Mouse (Mus musculus): ENCODE measurements around the gene Mycl. TPM values are rescaled to one million over a fixed set of nuclear protein-coding genes. Genes with fewer than 3 reads are reported as not detected.

Mycl gene
- polyA plus RNA-seq, 1 experiment from 2014 or later = 101 TPM

GRCm38 (mm10) chr4:123014501-123015282 is 19.2 kb downstream of the Mycl start:
- H3K4me2 ChIP-seq (ENCODE audit: low read depth) = peak overlapping the region; percentile 3; the same call in 1 of the 2 replicates
- H3K4me1 ChIP-seq (ENCODE audit: control insufficient read depth, insufficient read depth, low read length) = peaks cover 36% of the 10 kb centered on the region
- no peak overlapping the region for H3K4me3 ChIP-seq (ENCODE audit: low read depth, low read length)
- WGBS = 31% methylated on average over 7 of the region's 7 CpGs
- H3K27me3 ChIP-seq (ENCODE audit: control insufficient read depth, insufficient read depth, low read length) = no peaks in the 10 kb centered on the region
- peak; percentile 12 for ATAC-seq (ENCODE audit: insufficient read depth, low FRiP score, low TSS enrichment)
- H3K9ac ChIP-seq (ENCODE audit: low read length) = peak overlapping the region; percentile 1; the same call in 1 of the 2 replicates
- no peaks in the 10 kb centered on the region for H3K36me3 ChIP-seq (ENCODE audit: control insufficient read depth, insufficient read depth, low read length)
- H3K27ac ChIP-seq (ENCODE audit: low read depth, low read length) = peak overlapping the region; percentile 89
- DNase-seq (ENCODE audit: low spot score) = peak; percentile 31
- no peaks in the 10 kb centered on the region for H3K9me3 ChIP-seq (ENCODE audit: control insufficient read depth, low read length)

GRCm38 (mm10) chr4:123016451-123016957 is 21.1 kb downstream of the Mycl start, which contains the start of gene Trit1:
Gene Trit1, plus strand, starts transcription at chr4:123016597.
- under 1% methylated on average over 34 of the region's 34 CpGs for WGBS
- no peaks in the 10 kb centered on the region for H3K36me3 ChIP-seq (ENCODE audit: control insufficient read depth, insufficient read depth, low read length)
- H3K27ac ChIP-seq (ENCODE audit: low read depth, low read length) = peak within 1 kb of the TSS; percentile 89
- H3K4me2 ChIP-seq (ENCODE audit: low read depth) = peak within 1 kb of the TSS; percentile 76
- peaks cover 36% of the 10 kb centered on the region for H3K4me1 ChIP-seq (ENCODE audit: control insufficient read depth, insufficient read depth, low read length)
- no peaks in the 10 kb centered on the region for H3K27me3 ChIP-seq (ENCODE audit: control insufficient read depth, insufficient read depth, low read length)
- ATAC-seq (ENCODE audit: insufficient read depth, low FRiP score, low TSS enrichment) (peak; percentile 77), DNase-seq (ENCODE audit: low spot score) (peak; percentile 96)
- H3K9me3 ChIP-seq (ENCODE audit: control insufficient read depth, low read length) = no peaks in the 10 kb centered on the region
- peak within 1 kb of the TSS; percentile 81 for H3K9ac ChIP-seq (ENCODE audit: low read length)
- peak within 1 kb of the TSS; percentile 76 for H3K4me3 ChIP-seq (ENCODE audit: low read depth, low read length)

DNA sequence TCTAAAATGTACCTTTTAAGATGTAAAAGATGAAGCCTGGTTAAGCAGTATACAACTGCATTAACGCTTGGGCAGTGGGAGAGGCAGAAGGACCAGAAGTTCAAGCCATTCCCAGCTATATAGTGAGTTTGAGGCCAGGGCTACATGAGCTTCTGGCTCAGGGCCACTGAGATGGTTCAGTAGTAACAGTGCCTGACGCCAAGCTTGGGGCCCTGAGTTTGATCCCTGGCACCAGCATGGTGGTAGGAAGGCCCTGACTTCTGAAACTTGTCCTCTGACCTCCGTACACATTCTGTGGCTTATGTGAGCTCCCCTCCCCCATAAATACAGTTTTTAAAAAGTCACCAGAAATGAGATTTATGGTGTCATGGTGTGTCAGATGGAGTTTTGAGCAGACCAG is 26.1 kb downstream of the Mycl start:
- WGBS = 91% methylated on average over 3 of the region's 3 CpGs
- no peak overlapping the region for H3K27ac ChIP-seq (ENCODE audit: low read depth, low read length)
- no peaks in the 10 kb centered on the region for H3K27me3 ChIP-seq (ENCODE audit: control insufficient read depth, insufficient read depth, low read length)

GRCm38 (mm10) chr4:123022896-123023295 is 27.4 kb downstream of the Mycl start:
- 100% methylated on average over 1 of the region's 1 CpGs for WGBS

More for the DNA sequence above, 26.1 kb downstream of the Mycl start:
- no peak overlapping the region for H3K4me3 ChIP-seq (ENCODE audit: low read depth, low read length)
- no peak overlapping the region for H3K9ac ChIP-seq (ENCODE audit: low read length)
- H3K4me2 ChIP-seq (ENCODE audit: low read depth) = no peak overlapping the region
- no peaks in the 10 kb centered on the region; the same call in 1 of the 2 replicates for H3K36me3 ChIP-seq (ENCODE audit: control insufficient read depth, insufficient read depth, low read length)
- H3K9me3 ChIP-seq (ENCODE audit: control insufficient read depth, low read length) = no peaks in the 10 kb centered on the region
- peaks cover 13% of the 10 kb centered on the region for H3K4me1 ChIP-seq (ENCODE audit: control insufficient read depth, insufficient read depth, low read length)
- ATAC-seq (ENCODE audit: insufficient read depth, low FRiP score, low TSS enrichment) = no peak
- no peak for DNase-seq (ENCODE audit: low spot score)

DNA sequence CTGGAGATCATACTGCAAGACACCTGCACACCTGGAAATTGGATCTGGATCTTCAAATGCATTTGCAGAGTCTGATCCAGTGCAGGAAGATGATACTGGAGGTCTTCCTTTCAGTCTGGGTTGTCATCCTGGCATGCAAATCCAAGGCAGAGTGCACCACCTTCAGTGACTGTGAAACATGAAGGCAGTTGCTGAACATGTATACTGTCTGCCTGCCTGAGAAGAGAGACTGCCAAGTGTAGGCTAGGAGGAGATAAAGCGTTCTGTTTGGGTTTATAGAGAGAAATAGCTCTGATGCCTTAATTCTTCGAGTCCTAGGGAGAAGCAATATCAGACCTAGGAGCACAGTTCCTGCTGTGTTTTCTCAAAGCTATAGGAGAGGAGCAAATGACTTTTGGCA is 30.0 kb downstream of the Mycl start:
- no peak for ATAC-seq (ENCODE audit: insufficient read depth, low FRiP score, low TSS enrichment)
- H3K9me3 ChIP-seq (ENCODE audit: control insufficient read depth, low read length) = no peaks in the 10 kb centered on the region
- WGBS = 90% methylated on average over 2 of the region's 2 CpGs
- DNase-seq (ENCODE audit: low spot score) = no peak
- H3K9ac ChIP-seq (ENCODE audit: low read length) = no peak overlapping the region
- H3K27ac ChIP-seq (ENCODE audit: low read depth, low read length) = no peak overlapping the region
- H3K4me1 ChIP-seq (ENCODE audit: control insufficient read depth, insufficient read depth, low read length) = no peaks in the 10 kb centered on the region
- H3K27me3 ChIP-seq (ENCODE audit: control insufficient read depth, insufficient read depth, low read length) = no peaks in the 10 kb centered on the region
- H3K36me3 ChIP-seq (ENCODE audit: control insufficient read depth, insufficient read depth, low read length) = no peaks in the 10 kb centered on the region; the same call in 1 of the 2 replicates
- H3K4me2 ChIP-seq (ENCODE audit: low read depth) = no peak overlapping the region
- H3K4me3 ChIP-seq (ENCODE audit: low read depth, low read length) = no peak overlapping the region

More at GRCm38 (mm10) chr4:123022896-123023295, 27.4 kb downstream of the Mycl start:
- Histone ChIP-seq H3K9ac (ENCODE audit: low read length) (no peak overlapping the region), H3K27ac (ENCODE audit: low read depth, low read length) (no peak overlapping the region), H3K4me1 (ENCODE audit: control insufficient read depth, insufficient read depth, low read length) (peaks cover 7% of the 10 kb centered on the region), H3K9me3 (ENCODE audit: control insufficient read depth, low read length) (no peaks in the 10 kb centered on the region), H3K27me3 (ENCODE audit: control insufficient read depth, insufficient read depth, low read length) (no peaks in the 10 kb centered on the region), H3K4me2 (ENCODE audit: low read depth) (no peak overlapping the region), H3K4me3 (ENCODE audit: low read depth, low read length) (no peak overlapping the region), H3K36me3 (ENCODE audit: control insufficient read depth, insufficient read depth, low read length) (no peaks in the 10 kb centered on the region; the same call in 1 of the 2 replicates)
- no peak for ATAC-seq (ENCODE audit: insufficient read depth, low FRiP score, low TSS enrichment)
- DNase-seq (ENCODE audit: low spot score) = no peak

- H3K4me1 ChIP-seq (ENCODE audit: control insufficient read depth, insufficient read depth, low read length) = no peaks in the 10 kb centered on the region
- no peak overlapping the region for H3K27ac ChIP-seq (ENCODE audit: low read depth, low read length)
- no peaks in the 10 kb centered on the region for H3K9me3 ChIP-seq (ENCODE audit: control insufficient read depth, low read length)
- no peak overlapping the region for H3K4me3 ChIP-seq (ENCODE audit: low read depth, low read length)
- no peak overlapping the region for H3K9ac ChIP-seq (ENCODE audit: low read length)
- H3K36me3 ChIP-seq (ENCODE audit: control insufficient read depth, insufficient read depth, low read length) = no peaks in the 10 kb centered on the region; the same call in 1 of the 2 replicates
- H3K4me2 ChIP-seq (ENCODE audit: low read depth) = no peak overlapping the region
- no peaks in the 10 kb centered on the region for H3K27me3 ChIP-seq (ENCODE audit: control insufficient read depth, insufficient read depth, low read length)
- WGBS = 98% methylated on average over 13 of the region's 13 CpGs
- DNase-seq (ENCODE audit: low spot score) = no peak
- ATAC-seq (ENCODE audit: insufficient read depth, low FRiP score, low TSS enrichment) = no peak
These were observed 30.7 kb downstream of the Mycl start for GRCm38 (mm10) chr4:123026161-123026560.

GRCm38 (mm10) chr4:123026597-123026996 is 31.1 kb downstream of the Mycl start:
- ATAC-seq (ENCODE audit: insufficient read depth, low FRiP score, low TSS enrichment) (no peak), DNase-seq (ENCODE audit: low spot score) (no peak)
- Histone ChIP-seq H3K4me2 (ENCODE audit: low read depth) (no peak overlapping the region), H3K27ac (ENCODE audit: low read depth, low read length) (no peak overlapping the region), H3K9ac (ENCODE audit: low read length) (no peak overlapping the region), H3K9me3 (ENCODE audit: control insufficient read depth, low read length) (no peaks in the 10 kb centered on the region), H3K27me3 (ENCODE audit: control insufficient read depth, insufficient read depth, low read length) (no peaks in the 10 kb centered on the region), H3K4me1 (ENCODE audit: control insufficient read depth, insufficient read depth, low read length) (no peaks in the 10 kb centered on the region), H3K36me3 (ENCODE audit: control insufficient read depth, insufficient read depth, low read length) (no peaks in the 10 kb centered on the region; the same call in 1 of the 2 replicates), H3K4me3 (ENCODE audit: low read depth, low read length) (no peak overlapping the region)
- 84% methylated on average over 4 of the region's 4 CpGs for WGBS

GRCm38 (mm10) chr4:123034841-123035240 is 39.4 kb downstream of the Mycl start:
- 92% methylated on average over 2 of the region's 2 CpGs for WGBS
- ATAC-seq (ENCODE audit: insufficient read depth, low FRiP score, low TSS enrichment) (no peak), DNase-seq (ENCODE audit: low spot score) (no peak)
- Histone ChIP-seq H3K27me3 (ENCODE audit: control insufficient read depth, insufficient read depth, low read length) (no peaks in the 10 kb centered on the region), H3K4me1 (ENCODE audit: control insufficient read depth, insufficient read depth, low read length) (no peaks in the 10 kb centered on the region), H3K4me3 (ENCODE audit: low read depth, low read length) (no peak overlapping the region), H3K36me3 (ENCODE audit: control insufficient read depth, insufficient read depth, low read length) (no peaks in the 10 kb centered on the region; the same call in none of the 2 replicates), H3K4me2 (ENCODE audit: low read depth) (no peak overlapping the region), H3K9me3 (ENCODE audit: control insufficient read depth, low read length) (no peaks in the 10 kb centered on the region), H3K9ac (ENCODE audit: low read length) (no peak overlapping the region), H3K27ac (ENCODE audit: low read depth, low read length) (no peak overlapping the region)
